ENCODE assay signal across 8 mouse cellular contexts in genomic region chr12:12401051-12401465, GRCm38 (mm10).
A peak's percentile ranks its signal among the peaks of the same experiment; 100 is the strongest.
DNase-seq lines count a peak whose midpoint lies in the region; ATAC-seq and TF ChIP-seq lines count a peak whose summit lies in the region.

No protein-coding gene starts in this region.

- H3K9me3 ChIP-seq in ES-Bruce4 (replicated peaks; ENCODE audit: control insufficient read depth, insufficient read depth, low read length, poor library complexity, severe bottlenecking): no peaks in the 10 kb centered on the region
- H3K9me3 ChIP-seq in forebrain, embryonic 13.5 days (replicated peaks): no peaks in the 10 kb centered on the region
- H3K9me3 ChIP-seq in heart, embryonic 16.5 days (replicated peaks; ENCODE audit: control insufficient read depth, low read length): no peaks in the 10 kb centered on the region
- H3K9me3 ChIP-seq in liver, embryonic 11.5 days (ENCODE audit: control insufficient read depth, low read length): no peaks in the 10 kb centered on the region
- H3K9me3 ChIP-seq in neural tube, embryonic 12.5 days: no peaks in the 10 kb centered on the region

- peak; percentile 13 for DNase-seq in c-Kit-positive CD71-positive TER-119-positive erythroid progenitor cells, embryonic 14.5 days (ENCODE audit: low spot score)
- peak; percentile 71 for DNase-seq in kidney, postnatal 10 days
- DNase-seq in liver, embryonic 11.5 days (ENCODE audit: low spot score): no peak
- peak; percentile 8 to 35 for DNase-seq in thymus, postnatal 10 days (ENCODE audit: low spot score in 2 of 2)

- H3K27ac ChIP-seq in ES-Bruce4 (ENCODE audit: insufficient read depth, low read length): no peak overlapping the region
- no peak overlapping the region for H3K27ac ChIP-seq in forebrain, embryonic 13.5 days
- H3K27ac ChIP-seq in heart, embryonic 16.5 days (ENCODE audit: low read length): peak overlapping the region; percentile 76
- H3K27ac ChIP-seq in liver, embryonic 11.5 days (ENCODE audit: low read depth, low read length): no peak overlapping the region
- no peak overlapping the region for H3K27ac ChIP-seq in neural tube, embryonic 12.5 days

- WGBS in forebrain, embryonic 13.5 days: 54% methylated on average over 9 of the region's 9 CpGs
- 24% methylated on average over 9 of the region's 9 CpGs for WGBS in heart, embryonic 16.5 days
- 43% methylated on average over 9 of the region's 9 CpGs for WGBS in liver, embryonic 11.5 days
- WGBS in neural tube, embryonic 12.5 days: 51% methylated on average over 9 of the region's 9 CpGs

- peak; percentile 67 for TF ChIP-seq CTCF in ES-Bruce4 (IDR thresholded peaks at IDR 0.05; ENCODE audit: low read depth, low read length)

- TF ChIP-seq POLR2A in ES-Bruce4 (IDR thresholded peaks at IDR 0.05; ENCODE audit: insufficient read depth, low read length): no peak

- peak overlapping the region; percentile 35 for H3K4me2 ChIP-seq in forebrain, embryonic 13.5 days
- H3K4me2 ChIP-seq in heart, embryonic 16.5 days (ENCODE audit: low read depth, low read length): peak overlapping the region; percentile 66
- H3K4me2 ChIP-seq in liver, embryonic 11.5 days: peak overlapping the region; percentile 13; the same call in 1 of the 2 replicates
- H3K4me2 ChIP-seq in neural tube, embryonic 12.5 days (replicated peaks): no peak overlapping the region

- ATAC-seq in forebrain, embryonic 13.5 days: peak; percentile 63
- ATAC-seq in heart, embryonic 16.5 days (replicated peaks; ENCODE audit: extremely low read depth, insufficient read depth, low FRiP score): peak; percentile 56
- no peak for ATAC-seq in liver, embryonic 11.5 days (replicated peaks; ENCODE audit: low FRiP score)
- ATAC-seq in neural tube, embryonic 12.5 days (ENCODE audit: low FRiP score, low read depth): peak; percentile 68

- H3K27me3 ChIP-seq in ES-Bruce4 (ENCODE audit: control insufficient read depth, insufficient read depth, low read length, poor library complexity, severe bottlenecking): no peaks in the 10 kb centered on the region
- H3K27me3 ChIP-seq in forebrain, embryonic 13.5 days: no peaks in the 10 kb centered on the region
- no peaks in the 10 kb centered on the region for H3K27me3 ChIP-seq in heart, embryonic 16.5 days (ENCODE audit: control insufficient read depth, insufficient read depth, low read length)
- H3K27me3 ChIP-seq in liver, embryonic 11.5 days (replicated peaks; ENCODE audit: control insufficient read depth, insufficient read depth, low read length): no peaks in the 10 kb centered on the region
- H3K27me3 ChIP-seq in neural tube, embryonic 12.5 days (replicated peaks): no peaks in the 10 kb centered on the region

- no peak overlapping the region for H3K4me3 ChIP-seq in ES-Bruce4 (ENCODE audit: low read depth, low read length)
- no peak overlapping the region for H3K4me3 ChIP-seq in forebrain, embryonic 13.5 days
- peak overlapping the region; percentile 46 for H3K4me3 ChIP-seq in heart, embryonic 16.5 days (ENCODE audit: low read length)
- no peak overlapping the region for H3K4me3 ChIP-seq in liver, embryonic 11.5 days (ENCODE audit: low read depth, low read length)
- H3K4me3 ChIP-seq in neural tube, embryonic 12.5 days: no peak overlapping the region

- no peak overlapping the region for H3K9ac ChIP-seq in ES-Bruce4 (ENCODE audit: low read depth, poor library complexity, severe bottlenecking)
- H3K9ac ChIP-seq in forebrain, embryonic 13.5 days: no peak overlapping the region
- peak overlapping the region; percentile 61 for H3K9ac ChIP-seq in heart, embryonic 16.5 days (ENCODE audit: low read length)
- no peak overlapping the region for H3K9ac ChIP-seq in liver, embryonic 11.5 days (ENCODE audit: low read depth, low read length)
- H3K9ac ChIP-seq in neural tube, embryonic 12.5 days: no peak overlapping the region

- H3K4me1 ChIP-seq in ES-Bruce4 (ENCODE audit: control insufficient read depth, insufficient read depth, low read length): no peaks in the 10 kb centered on the region
- H3K4me1 ChIP-seq in forebrain, embryonic 13.5 days: no peaks in the 10 kb centered on the region
- H3K4me1 ChIP-seq in heart, embryonic 16.5 days (ENCODE audit: control insufficient read depth, insufficient read depth, low read length): peaks cover 7% of the 10 kb centered on the region
- no peaks in the 10 kb centered on the region for H3K4me1 ChIP-seq in liver, embryonic 11.5 days (replicated peaks; ENCODE audit: control insufficient read depth, insufficient read depth, low read length)
- H3K4me1 ChIP-seq in neural tube, embryonic 12.5 days: no peaks in the 10 kb centered on the region

- no peaks in the 10 kb centered on the region for H3K36me3 ChIP-seq in ES-Bruce4 (ENCODE audit: control insufficient read depth, insufficient read depth, low read length, poor library complexity, severe bottlenecking)
- no peaks in the 10 kb centered on the region for H3K36me3 ChIP-seq in forebrain, embryonic 13.5 days (ENCODE audit: poor library complexity, severe bottlenecking)
- H3K36me3 ChIP-seq in heart, embryonic 16.5 days (ENCODE audit: control insufficient read depth, insufficient read depth): no peaks in the 10 kb centered on the region
- H3K36me3 ChIP-seq in liver, embryonic 11.5 days (ENCODE audit: control insufficient read depth, insufficient read depth, low read length): no peaks in the 10 kb centered on the region
- no peaks in the 10 kb centered on the region for H3K36me3 ChIP-seq in neural tube, embryonic 12.5 days

- TF ChIP-seq EP300 in ES-Bruce4 (IDR thresholded peaks at IDR 0.05; ENCODE audit: insufficient read depth, low read depth, low read length): no peak
